Mouse (Mus musculus) limb, embryonic 15.5 days (tissue): Measurements from ENCODE around the gene Fam185a. TPM values are rescaled to one million over a fixed set of nuclear protein-coding genes. Genes with fewer than 3 reads are reported as not detected.
A peak's percentile ranks its signal among the peaks of the same experiment; 100 is the strongest.

Experiments used
- ATAC-seq: fragments of 200-750 bp; cut with Nextera tagmentation; 2 replicates; pipeline ENCODE4 v1.8.0; 2017; ENCODE audit warnings: low read depth, moderate TSS enrichment; ENCODE audit not compliant: insufficient number of reproducible peaks, low FRiP score, low TSS enrichment
- H3K27ac ChIP-seq: fragments of 300-500 bp; sonication (generic); 2 replicates; pipeline ENCODE4 v1.5.1; 2015; ENCODE audit warnings: moderate library complexity, mild to moderate bottlenecking, inconsistent platforms
- H3K27me3 ChIP-seq: fragments of 300-500 bp; sonication (generic); 2 replicates; pipeline ENCODE4 v1.6.1; 2015; ENCODE audit warnings: inconsistent platforms
- H3K36me3 ChIP-seq: fragments of 300-500 bp; sonication (generic); 2 replicates; pipeline ENCODE4 v1.6.1; 2015; ENCODE audit warnings: inconsistent platforms
- H3K4me1 ChIP-seq: fragments of 300-500 bp; sonication (generic); 2 replicates; pipeline ENCODE4 v1.6.1; 2015; ENCODE audit warnings: inconsistent platforms
- H3K4me2 ChIP-seq: fragments of 300-500 bp; sonication (generic); 2 replicates; pipeline ENCODE4 v1.6.1; 2015; ENCODE audit warnings: mild to moderate bottlenecking, inconsistent platforms
- H3K4me3 ChIP-seq: fragments of 300-500 bp; sonication (generic); 2 replicates; pipeline ENCODE4 v1.5.1; 2015; ENCODE audit warnings: mild to moderate bottlenecking, inconsistent platforms
- H3K9ac ChIP-seq: fragments of 300-500 bp; sonication (generic); 2 replicates; pipeline ENCODE4 v1.6.1; 2015; ENCODE audit warnings: inconsistent platforms
- H3K9me3 ChIP-seq: fragments of 300-500 bp; sonication (generic); 2 replicates; pipeline ENCODE4 v1.6.1; 2016; ENCODE audit warnings: inconsistent platforms
- WGBS: fragments of 180-500 bp; shearing (Covaris S2); methylation state at CpG from one replicate; pipeline ENCODE4 v1.1.7; 2015; 5-methylcytosine and 5-hydroxymethylcytosine counted together
- polyA plus RNA-seq: library from polyadenylated mRNA; unstranded; fragments of >200 nt; fragmentation: Nextera tagmentation; extraction: Ambion mirVana; gene quantifications from 2 replicates; pipeline ENCODE4 v1.2.1, GENCODE M21; 2015

Gene Fam185a
- 5.4 and 6.1 TPM in 2 replicates for polyA plus RNA-seq

GRCm38 (mm10) chr5:21424614-21425602 is at the start of gene Fam185a, which contains the start of gene Ccdc146:
Fam185a (plus strand) TSS chr5:21424958.
Ccdc146 (minus strand) TSS chr5:21424677.
- H3K9ac ChIP-seq = peak within 1 kb of the TSS; percentile 64
- WGBS = under 1% methylated on average over 68 of the region's 68 CpGs
- peak within 1 kb of the TSS; percentile 92 for H3K4me2 ChIP-seq
- H3K27me3 ChIP-seq = no peaks in the 10 kb centered on the region
- peak within 1 kb of the TSS; percentile 43; the same call in 1 of the 2 replicates for H3K27ac ChIP-seq
- H3K4me1 ChIP-seq = 0 out of 2 replicates have a peak, but pooled peaks cover 11% of the 10 kb centered on the region
- H3K36me3 ChIP-seq = no peaks in the 10 kb centered on the region
- H3K9me3 ChIP-seq = no peaks in the 10 kb centered on the region
- H3K4me3 ChIP-seq = peak within 1 kb of the TSS; percentile 78
- ATAC-seq = peak; percentile 100

GRCm38 (mm10) chr5:21376935-21377334 is 47.8 kb upstream of the Fam185a start:
- Histone ChIP-seq H3K27ac (no peak overlapping the region), H3K9me3 (no peaks in the 10 kb centered on the region), H3K27me3 (0 out of 2 replicates have a peak, but pooled peaks cover 5% of the 10 kb centered on the region), H3K4me1 (peaks cover 8% of the 10 kb centered on the region), H3K36me3 (no peaks in the 10 kb centered on the region), H3K9ac (no peak overlapping the region), H3K4me3 (no peak overlapping the region), H3K4me2 (no peak overlapping the region)
- 72% methylated on average over 4 of the region's 4 CpGs for WGBS
- no peak for ATAC-seq

- WGBS = 63% methylated on average over 2 of the region's 2 CpGs
- Histone ChIP-seq H3K4me1 (0 out of 2 replicates have a peak, but pooled peaks cover 2% of the 10 kb centered on the region), H3K27me3 (0 out of 2 replicates have a peak, but pooled peaks cover 2% of the 10 kb centered on the region), H3K4me3 (no peak overlapping the region), H3K36me3 (no peaks in the 10 kb centered on the region), H3K9ac (no peak overlapping the region), H3K27ac (no peak overlapping the region), H3K4me2 (no peak overlapping the region), H3K9me3 (no peaks in the 10 kb centered on the region)
- no peak for ATAC-seq
These were observed 46.4 kb upstream of the Fam185a start for GRCm38 (mm10) chr5:21378397-21378796.

GRCm38 (mm10) chr5:21381986-21382385 is 42.8 kb upstream of the Fam185a start:
- Histone ChIP-seq H3K4me3 (no peak overlapping the region), H3K36me3 (no peaks in the 10 kb centered on the region), H3K27ac (no peak overlapping the region), H3K4me1 (peaks cover 7% of the 10 kb centered on the region; the same call in 1 of the 2 replicates), H3K4me2 (no peak overlapping the region), H3K9ac (no peak overlapping the region), H3K27me3 (no peaks in the 10 kb centered on the region), H3K9me3 (no peaks in the 10 kb centered on the region)
- ATAC-seq = no peak
- WGBS = 27% methylated on average over 6 of the region's 6 CpGs

GRCm38 (mm10) chr5:21382678-21383077 is 42.1 kb upstream of the Fam185a start:
- ATAC-seq = no peak
- Histone ChIP-seq H3K36me3 (no peaks in the 10 kb centered on the region), H3K9ac (no peak overlapping the region), H3K27ac (no peak overlapping the region), H3K9me3 (no peaks in the 10 kb centered on the region), H3K4me3 (no peak overlapping the region), H3K4me1 (peaks cover 7% of the 10 kb centered on the region; the same call in 1 of the 2 replicates), H3K27me3 (no peaks in the 10 kb centered on the region), H3K4me2 (no peak overlapping the region)
- 52% methylated on average over 6 of the region's 6 CpGs for WGBS

- Histone ChIP-seq H3K27me3 (no peaks in the 10 kb centered on the region), H3K36me3 (no peaks in the 10 kb centered on the region), H3K27ac (no peak overlapping the region), H3K4me1 (peaks cover 7% of the 10 kb centered on the region; the same call in 1 of the 2 replicates), H3K4me3 (no peak overlapping the region), H3K9me3 (no peaks in the 10 kb centered on the region), H3K9ac (no peak overlapping the region), H3K4me2 (no peak overlapping the region)
- ATAC-seq = no peak
- WGBS = 30% methylated on average over 14 of the region's 14 CpGs
These were observed 41.1 kb upstream of the Fam185a start for GRCm38 (mm10) chr5:21383392-21384251.

GRCm38 (mm10) chr5:21384252-21384960 is 40.4 kb upstream of the Fam185a start:
- Histone ChIP-seq H3K36me3 (no peaks in the 10 kb centered on the region), H3K9me3 (no peaks in the 10 kb centered on the region), H3K27ac (no peak overlapping the region), H3K4me3 (no peak overlapping the region), H3K4me2 (no peak overlapping the region), H3K9ac (no peak overlapping the region), H3K4me1 (peaks cover 7% of the 10 kb centered on the region; the same call in 1 of the 2 replicates), H3K27me3 (no peaks in the 10 kb centered on the region)
- 80% methylated on average over 13 of the region's 13 CpGs for WGBS
- ATAC-seq = no peak

GRCm38 (mm10) chr5:21384976-21385375 is 39.8 kb upstream of the Fam185a start:
- no peak for ATAC-seq
- Histone ChIP-seq H3K27ac (no peak overlapping the region), H3K27me3 (no peaks in the 10 kb centered on the region), H3K4me1 (peaks cover 7% of the 10 kb centered on the region; the same call in 1 of the 2 replicates), H3K4me2 (no peak overlapping the region), H3K36me3 (no peaks in the 10 kb centered on the region), H3K9ac (no peak overlapping the region), H3K9me3 (no peaks in the 10 kb centered on the region), H3K4me3 (no peak overlapping the region)
- 90% methylated on average over 9 of the region's 9 CpGs for WGBS

- Histone ChIP-seq H3K9me3 (no peaks in the 10 kb centered on the region), H3K27me3 (no peaks in the 10 kb centered on the region), H3K27ac (no peak overlapping the region), H3K4me2 (no peak overlapping the region), H3K4me3 (no peak overlapping the region), H3K9ac (no peak overlapping the region), H3K4me1 (peaks cover 7% of the 10 kb centered on the region; the same call in 1 of the 2 replicates), H3K36me3 (no peaks in the 10 kb centered on the region)
- WGBS = 82% methylated on average over 4 of the region's 4 CpGs
- ATAC-seq = no peak
These were observed 38.3 kb upstream of the Fam185a start for GRCm38 (mm10) chr5:21386432-21386831.

GRCm38 (mm10) chr5:21387340-21387739 is 37.4 kb upstream of the Fam185a start:
- no peak overlapping the region for H3K4me3 ChIP-seq
- no peaks in the 10 kb centered on the region for H3K9me3 ChIP-seq

GRCm38 (mm10) chr5:21388855-21389254 is 35.9 kb upstream of the Fam185a start:
- Histone ChIP-seq H3K9ac (no peak overlapping the region), H3K36me3 (no peaks in the 10 kb centered on the region), H3K4me1 (0 out of 2 replicates have a peak, but pooled peaks cover under 1% of the 10 kb centered on the region), H3K4me2 (no peak overlapping the region), H3K4me3 (no peak overlapping the region), H3K27me3 (no peaks in the 10 kb centered on the region), H3K9me3 (no peaks in the 10 kb centered on the region), H3K27ac (no peak overlapping the region)
- WGBS = 74% methylated on average over 4 of the region's 4 CpGs
- no peak for ATAC-seq

More at GRCm38 (mm10) chr5:21387340-21387739, 37.4 kb upstream of the Fam185a start:
- Histone ChIP-seq H3K4me2 (no peak overlapping the region), H3K27me3 (no peaks in the 10 kb centered on the region), H3K27ac (no peak overlapping the region), H3K4me1 (peaks cover 7% of the 10 kb centered on the region; the same call in 1 of the 2 replicates), H3K9ac (no peak overlapping the region), H3K36me3 (no peaks in the 10 kb centered on the region)
- ATAC-seq = no peak
